Mouse (Mus musculus) cerebellum, adult 11 months (tissue): ENCODE data around the gene Isca2.

ENCODE experiments used
- DNase-seq: peaks from one replicate; pipeline ENCODE4 v3.0.0; 2022

Gene Isca2

GRCm38 (mm10) chr12:84819236-84820168 lies 46.5 kb downstream of the Isca2 start:
- no peak for DNase-seq

- DNase-seq, result no peak
Measured at GRCm38 (mm10) chr12:84823601-84824000, 50.5 kb downstream of the Isca2 start.

- DNase-seq, result no peak
Measured at GRCm38 (mm10) chr12:84824203-84824602, 51.2 kb downstream of the Isca2 start.
